Mouse (Mus musculus) forebrain, embryonic 11.5 days (tissue): ENCODE measurements around the gene Tnfrsf9. TPM values are rescaled to one million over a fixed set of nuclear protein-coding genes. Genes with fewer than 3 reads are reported as not detected.
A peak's percentile ranks its signal among the peaks of the same experiment; 100 is the strongest.

Experiments
- ATAC-seq: fragments of 200-750 bp; cut with Nextera tagmentation; replicated peaks from 2 replicates; pipeline ENCODE4 v1.8.0; 2017; ENCODE audit warnings: moderate TSS enrichment; ENCODE audit not compliant: low FRiP score
- DNase-seq: peaks from one replicate; pipeline ENCODE4 v3.0.0-alpha.2; 2017; ENCODE audit warnings: low spot score
- H3K27ac ChIP-seq: fragments of 300-500 bp; sonication (generic); 2 replicates; pipeline ENCODE4 v1.5.1; 2014; ENCODE audit warnings: low read depth, low read length
- H3K27me3 ChIP-seq: fragments of 300-500 bp; sonication (generic); 2 replicates; pipeline ENCODE4 v1.6.1; 2014; ENCODE audit warnings: mild to moderate bottlenecking, low read length, mixed read lengths; ENCODE audit not compliant: control insufficient read depth, insufficient read depth
- H3K36me3 ChIP-seq: fragments of 300-500 bp; sonication (generic); 2 replicates; pipeline ENCODE4 v1.6.1; 2014; ENCODE audit warnings: mild to moderate bottlenecking, low read length, moderate library complexity, mixed read lengths; ENCODE audit not compliant: control insufficient read depth, insufficient read depth
- H3K4me1 ChIP-seq: fragments of 300-500 bp; sonication (generic); replicated peaks from 2 replicates; pipeline ENCODE4 v1.6.1; 2014; ENCODE audit warnings: low read length, mixed read lengths; ENCODE audit not compliant: control insufficient read depth, insufficient read depth
- H3K4me2 ChIP-seq: fragments of 300-500 bp; sonication (generic); 2 replicates; pipeline ENCODE4 v1.6.1; 2014; ENCODE audit warnings: low read depth, mild to moderate bottlenecking, low read length, moderate library complexity, mixed read lengths; ENCODE audit not compliant: severe bottlenecking
- H3K4me3 ChIP-seq: fragments of 300-500 bp; sonication (generic); 2 replicates; pipeline ENCODE4 v1.5.1; 2014; ENCODE audit warnings: low read depth, low read length
- H3K9ac ChIP-seq: fragments of 300-500 bp; sonication (generic); 2 replicates; pipeline ENCODE4 v1.6.1; 2014; ENCODE audit warnings: low read length
- H3K9me3 ChIP-seq: fragments of 300-500 bp; sonication (generic); 2 replicates; pipeline ENCODE4 v1.6.1; 2016; ENCODE audit warnings: low read length, mixed read lengths; ENCODE audit not compliant: control insufficient read depth
- WGBS: fragments of 180-500 bp; shearing (Covaris S2); extraction: QIAGEN DNeasy Blood & Tissue Kit; methylation state at CpG from one replicate; pipeline ENCODE4 v1.1.7; 2014; 5-methylcytosine and 5-hydroxymethylcytosine counted together
- polyA plus RNA-seq: library from polyadenylated mRNA; unstranded; fragments of >200 nt; fragmentation: Nextera tagmentation; extraction: Ambion mirVana; gene quantifications from 2 replicates; pipeline ENCODE4 v1.2.1, GENCODE M21; 2014

The Tnfrsf9 gene
- polyA plus RNA-seq, result 0.19 TPM in 1 of 2 replicates, not detected in the other

DNA sequence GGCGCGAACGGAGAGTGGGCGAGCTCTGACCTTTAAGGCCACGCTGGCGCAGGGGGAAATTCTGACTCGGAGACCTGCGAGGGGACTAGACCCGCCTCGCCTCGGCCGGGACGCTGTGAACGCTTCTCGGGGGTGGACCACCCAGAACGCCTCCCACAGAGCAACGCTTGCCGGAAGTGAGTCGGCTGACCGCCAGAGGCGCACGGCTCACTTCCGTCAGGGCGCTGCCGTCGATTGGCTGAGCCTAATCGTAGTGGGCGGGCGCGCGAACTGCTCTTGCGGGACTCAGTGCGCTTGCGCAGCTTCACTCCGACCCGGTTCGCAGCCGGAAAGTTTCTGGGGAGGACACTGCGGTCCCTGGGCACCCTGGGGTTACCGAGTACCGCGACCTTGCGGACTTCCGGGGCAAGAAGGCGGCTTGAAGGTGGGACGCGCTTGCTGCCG is at the start of gene Tnfrsf9, which contains the start of gene Park7:
TSS of gene Tnfrsf9 (plus strand) at position 273 of the 444 bp plus-strand sequence.
TSS of gene Park7 (minus strand) at position 148 of the 444 bp plus-strand sequence.
- peak within 1 kb of the TSS; percentile 82 for H3K9ac ChIP-seq
- ATAC-seq, result peak; percentile 84
- under 1% methylated on average over 48 of the region's 48 CpGs for WGBS
- DNase-seq, result peak; percentile 98
- H3K4me1 ChIP-seq, result peaks cover 5% of the 10 kb centered on the region
- peak within 1 kb of the TSS; percentile 64; the same call in 1 of the 2 replicates for H3K27ac ChIP-seq
- no peaks in the 10 kb centered on the region for H3K9me3 ChIP-seq
- H3K36me3 ChIP-seq, result no peaks in the 10 kb centered on the region
- peak within 1 kb of the TSS; percentile 61 for H3K4me3 ChIP-seq
- H3K27me3 ChIP-seq, result no peaks in the 10 kb centered on the region
- peak within 1 kb of the TSS; percentile 70 for H3K4me2 ChIP-seq

DNA sequence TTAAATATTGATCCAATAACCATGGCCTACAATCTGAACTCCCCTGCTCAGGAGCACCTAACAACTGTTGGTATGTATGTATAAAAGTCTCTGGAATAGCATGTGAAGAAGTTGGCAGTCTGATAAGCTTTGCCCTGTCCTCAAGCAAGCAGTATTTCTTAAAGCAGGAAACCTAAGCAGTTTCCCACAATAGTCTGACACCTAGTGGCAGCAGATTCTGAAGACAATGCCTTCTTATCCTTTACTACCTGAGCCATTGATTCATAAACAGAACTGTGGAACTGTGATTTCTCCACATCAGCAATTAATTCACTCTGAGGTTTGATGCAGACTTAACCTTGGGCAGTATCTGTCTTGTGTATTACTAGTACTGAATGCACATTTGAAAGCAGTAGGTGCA is 49.0 kb upstream of the Tnfrsf9 start:
- no peak overlapping the region for H3K4me2 ChIP-seq
- H3K27me3 ChIP-seq, result no peaks in the 10 kb centered on the region
- no peak overlapping the region for H3K4me3 ChIP-seq
- no peaks in the 10 kb centered on the region for H3K9me3 ChIP-seq
- ATAC-seq, result no peak
- H3K4me1 ChIP-seq, result 0 out of 2 replicates have a peak, but pooled peaks cover 2% of the 10 kb centered on the region
- no peak overlapping the region for H3K27ac ChIP-seq
- H3K9ac ChIP-seq, result no peak overlapping the region
- H3K36me3 ChIP-seq, result no peaks in the 10 kb centered on the region; the same call in none of the 2 replicates
- DNase-seq, result no peak

- H3K4me2 ChIP-seq, result no peak overlapping the region
- WGBS, result 96% methylated on average over 11 of the region's 11 CpGs
- no peak overlapping the region for H3K4me3 ChIP-seq
- H3K27ac ChIP-seq, result no peak overlapping the region
- DNase-seq (no peak), ATAC-seq (no peak)
- H3K27me3 ChIP-seq, result no peaks in the 10 kb centered on the region
- no peaks in the 10 kb centered on the region for H3K9me3 ChIP-seq
- H3K9ac ChIP-seq, result no peak overlapping the region
- H3K4me1 ChIP-seq, result 0 out of 2 replicates have a peak, but pooled peaks cover 2% of the 10 kb centered on the region
- H3K36me3 ChIP-seq, result no peaks in the 10 kb centered on the region; the same call in none of the 2 replicates
Observed at GRCm38 (mm10) chr4:150866069-150866468, 48.3 kb upstream of the Tnfrsf9 start.

GRCm38 (mm10) chr4:150866494-150866893 is 47.9 kb upstream of the Tnfrsf9 start:
- WGBS, result 95% methylated on average over 12 of the region's 12 CpGs
- H3K36me3 ChIP-seq, result no peaks in the 10 kb centered on the region; the same call in none of the 2 replicates
- H3K4me1 ChIP-seq, result 0 out of 2 replicates have a peak, but pooled peaks cover 3% of the 10 kb centered on the region
- H3K27me3 ChIP-seq, result no peaks in the 10 kb centered on the region
- H3K9me3 ChIP-seq, result no peaks in the 10 kb centered on the region
- DNase-seq (no peak), ATAC-seq (no peak)
- H3K4me2 ChIP-seq, result no peak overlapping the region
- no peak overlapping the region for H3K4me3 ChIP-seq
- no peak overlapping the region for H3K9ac ChIP-seq
- no peak overlapping the region for H3K27ac ChIP-seq

DNA sequence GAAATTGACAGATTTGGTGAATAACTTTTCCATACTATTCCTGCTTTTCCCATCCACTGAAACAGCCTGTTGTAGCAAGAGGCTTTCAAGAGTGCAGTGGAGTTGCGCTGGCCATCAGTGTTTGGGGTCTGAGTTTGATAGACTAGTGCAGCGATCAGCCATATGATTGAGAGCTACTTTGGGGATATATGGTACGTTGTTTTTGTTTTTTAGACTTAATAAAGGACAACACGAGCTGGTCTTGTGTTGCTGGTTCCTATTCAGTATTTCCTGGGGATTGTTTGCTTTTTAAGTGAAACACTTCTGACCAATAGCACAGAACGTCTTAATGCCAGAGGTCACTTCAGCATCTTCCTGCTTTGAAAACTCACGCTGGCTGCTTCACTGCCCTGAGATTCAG is 46.2 kb upstream of the Tnfrsf9 start:
- H3K27ac ChIP-seq, result no peak overlapping the region
- no peak overlapping the region for H3K4me3 ChIP-seq
- ATAC-seq, result no peak
- no peak overlapping the region for H3K4me2 ChIP-seq
- no peaks in the 10 kb centered on the region for H3K27me3 ChIP-seq
- H3K9me3 ChIP-seq, result no peaks in the 10 kb centered on the region
- no peaks in the 10 kb centered on the region; the same call in none of the 2 replicates for H3K36me3 ChIP-seq
- no peak for DNase-seq
- 87% methylated on average over 6 of the region's 6 CpGs for WGBS
- no peak overlapping the region for H3K9ac ChIP-seq
- 0 out of 2 replicates have a peak, but pooled peaks cover 2% of the 10 kb centered on the region for H3K4me1 ChIP-seq

DNA sequence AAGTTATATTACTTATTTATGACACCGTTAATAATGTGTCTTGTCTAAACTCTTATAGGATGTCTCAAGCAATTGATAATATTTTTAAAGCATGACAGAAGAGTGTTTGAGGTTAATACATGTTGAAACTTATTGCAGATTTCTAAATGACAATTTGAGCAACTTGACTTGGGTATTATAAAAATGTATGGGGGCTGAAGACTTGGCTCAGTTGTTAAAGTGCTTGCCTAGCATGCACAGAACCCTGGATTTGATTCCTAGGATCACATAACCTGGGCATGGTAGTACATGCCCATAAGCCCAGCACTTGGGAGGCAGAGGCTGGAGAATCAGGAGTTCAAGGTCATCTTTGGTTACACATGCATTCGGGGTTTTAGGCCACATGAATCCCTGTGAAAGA is 45.5 kb upstream of the Tnfrsf9 start:
- no peak for ATAC-seq

DNA sequence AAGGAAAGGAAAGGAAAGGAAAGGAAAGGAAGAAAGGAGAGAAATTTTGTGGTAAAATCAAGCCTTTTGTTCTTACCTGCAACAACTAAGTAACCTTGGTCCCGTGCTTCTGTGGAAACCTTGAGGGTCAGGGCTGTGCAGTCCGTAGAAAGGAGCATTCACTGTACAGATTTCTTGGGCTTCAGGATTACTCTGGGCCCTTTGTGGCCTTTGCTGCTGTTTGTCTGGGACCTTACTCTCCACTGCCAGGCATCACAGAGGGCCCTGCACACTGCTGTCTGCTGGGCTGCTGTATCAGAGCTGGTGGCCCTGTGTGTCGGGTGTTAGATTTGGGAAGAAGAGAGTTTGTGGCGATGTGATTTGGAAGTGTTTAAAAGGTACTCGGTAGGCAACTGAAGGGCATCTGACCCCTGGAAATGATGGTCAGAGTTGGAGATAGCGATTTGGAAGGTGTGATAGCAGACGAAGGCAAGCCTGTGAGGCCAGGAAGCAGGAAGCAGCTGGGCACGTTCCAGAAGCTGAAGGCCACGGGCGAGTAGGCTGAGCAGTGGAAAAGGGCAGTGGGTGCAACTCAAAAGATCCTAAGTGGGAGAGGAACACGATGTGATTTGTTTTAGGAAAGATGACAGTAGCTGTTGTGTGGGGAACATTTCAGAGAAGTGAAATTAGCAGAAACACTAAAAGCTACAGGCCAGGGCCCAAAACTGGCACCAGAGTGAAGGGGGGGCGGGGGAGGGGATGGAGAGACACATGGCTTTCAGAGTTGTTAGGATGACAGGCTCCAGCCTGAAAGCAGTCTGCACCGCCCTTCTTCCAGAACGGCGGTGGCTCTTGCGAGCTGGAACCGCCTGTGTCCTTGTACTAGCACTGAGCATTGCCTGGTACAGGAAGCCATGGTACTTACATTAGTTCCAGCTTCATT is 44.8 kb upstream of the Tnfrsf9 start:
- ATAC-seq (no peak), DNase-seq (no peak)
- Histone ChIP-seq H3K4me1 (0 out of 2 replicates have a peak, but pooled peaks cover 2% of the 10 kb centered on the region), H3K27me3 (no peaks in the 10 kb centered on the region), H3K9ac (no peak overlapping the region), H3K4me3 (no peak overlapping the region), H3K4me2 (no peak overlapping the region), H3K36me3 (no peaks in the 10 kb centered on the region; the same call in none of the 2 replicates), H3K9me3 (no peaks in the 10 kb centered on the region), H3K27ac (no peak overlapping the region)
- WGBS, result 80% methylated on average over 17 of the region's 17 CpGs

More for the DNA sequence above, 45.5 kb upstream of the Tnfrsf9 start:
- H3K4me1 ChIP-seq, result 0 out of 2 replicates have a peak, but pooled peaks cover 2% of the 10 kb centered on the region
- no peaks in the 10 kb centered on the region; the same call in none of the 2 replicates for H3K36me3 ChIP-seq
- no peaks in the 10 kb centered on the region for H3K27me3 ChIP-seq
- no peak overlapping the region for H3K9ac ChIP-seq
- no peaks in the 10 kb centered on the region for H3K9me3 ChIP-seq
- 87% methylated on average over 2 of the region's 2 CpGs for WGBS
- H3K4me3 ChIP-seq, result no peak overlapping the region
- H3K4me2 ChIP-seq, result no peak overlapping the region
- H3K27ac ChIP-seq, result no peak overlapping the region
- no peak for DNase-seq

- no peaks in the 10 kb centered on the region; the same call in none of the 2 replicates for H3K36me3 ChIP-seq
- H3K4me1 ChIP-seq, result 0 out of 2 replicates have a peak, but pooled peaks cover 2% of the 10 kb centered on the region
- no peak overlapping the region for H3K4me2 ChIP-seq
- no peaks in the 10 kb centered on the region for H3K9me3 ChIP-seq
- H3K27me3 ChIP-seq, result no peaks in the 10 kb centered on the region
- DNase-seq (no peak), ATAC-seq (no peak)
- H3K4me3 ChIP-seq, result no peak overlapping the region
- WGBS, result 89% methylated on average over 13 of the region's 13 CpGs
- H3K27ac ChIP-seq, result no peak overlapping the region
- no peak overlapping the region for H3K9ac ChIP-seq
Observed at GRCm38 (mm10) chr4:150870963-150871391, 43.4 kb upstream of the Tnfrsf9 start.
